Mouse (Mus musculus) lung, postnatal 0 days (tissue): ENCODE measurements around the gene Mamstr. TPM values are rescaled to one million over a fixed set of nuclear protein-coding genes. Genes with fewer than 3 reads are reported as not detected.

ENCODE experiments used
- ATAC-seq: fragments of 200-750 bp; cut with Nextera tagmentation; 2 replicates; pipeline ENCODE4 v1.8.0; 2017; ENCODE audit warnings: moderate library complexity
- DNase-seq: peaks from one replicate; pipeline ENCODE4 v3.0.0-alpha.2; 2016; ENCODE audit warnings: low spot score
- H3K27ac ChIP-seq: fragments of 300-500 bp; sonication (generic); 2 replicates; pipeline ENCODE4 v1.5.1; 2014; ENCODE audit warnings: antibody characterized with exemption, mild to moderate bottlenecking, low read length, mixed read lengths
- H3K27me3 ChIP-seq: fragments of 300-500 bp; sonication (generic); replicated peaks from 2 replicates; pipeline ENCODE4 v1.6.1; 2014; ENCODE audit warnings: low read length, mixed read lengths; ENCODE audit not compliant: insufficient read depth
- H3K36me3 ChIP-seq: fragments of 300-500 bp; sonication (generic); 2 replicates; pipeline ENCODE4 v1.6.1; 2014; ENCODE audit warnings: low read length, mixed read lengths; ENCODE audit not compliant: insufficient read depth
- H3K4me1 ChIP-seq: fragments of 300-500 bp; sonication (generic); 2 replicates; pipeline ENCODE4 v1.6.1; 2014; ENCODE audit warnings: antibody characterized with exemption, low read depth, low read length, mixed read lengths; ENCODE audit not compliant: insufficient read depth
- H3K4me2 ChIP-seq: fragments of 300-500 bp; sonication (generic); replicated peaks from 2 replicates; pipeline ENCODE4 v1.6.1; 2014; ENCODE audit warnings: low read depth, mild to moderate bottlenecking, low read length, moderate library complexity, mixed read lengths
- H3K4me3 ChIP-seq: fragments of 300-500 bp; sonication (generic); 2 replicates; pipeline ENCODE4 v1.5.1; 2014; ENCODE audit warnings: low read depth, low read length
- H3K9ac ChIP-seq: fragments of 300-500 bp; sonication (generic); replicated peaks from 2 replicates; pipeline ENCODE4 v1.6.1; 2014; ENCODE audit warnings: low read depth, mild to moderate bottlenecking
- H3K9me3 ChIP-seq: fragments of 300-500 bp; sonication (generic); 2 replicates; pipeline ENCODE4 v1.6.1; 2016; ENCODE audit warnings: low read length, mixed read lengths
- CTCF ChIP-seq: IDR thresholded peaks from 2 replicates; pipeline ENCODE4 v1.5.1; 2016; ENCODE audit warnings: antibody characterized with exemption, mild to moderate bottlenecking
- EP300 ChIP-seq: IDR thresholded peaks from 2 replicates; pipeline ENCODE4 v1.6.1; 2016; ENCODE audit warnings: antibody characterized with exemption, mild to moderate bottlenecking, control low read depth
- WGBS: fragments of 180-500 bp; shearing (Covaris S2); extraction: QIAGEN DNeasy Blood & Tissue Kit; methylation state at CpG from one replicate; pipeline ENCODE4 v1.1.7; 2014; 5-methylcytosine and 5-hydroxymethylcytosine counted together
- polyA plus RNA-seq: library from polyadenylated mRNA; unstranded; fragments of >200 nt; fragmentation: Nextera tagmentation; extraction: Ambion mirVana; gene quantifications from 2 replicates; pipeline ENCODE4 v1.2.1, GENCODE M21; 2015

Gene Mamstr
- polyA plus RNA-seq, 1 experiment from 2014 or later = 4.0 TPM

DNA sequence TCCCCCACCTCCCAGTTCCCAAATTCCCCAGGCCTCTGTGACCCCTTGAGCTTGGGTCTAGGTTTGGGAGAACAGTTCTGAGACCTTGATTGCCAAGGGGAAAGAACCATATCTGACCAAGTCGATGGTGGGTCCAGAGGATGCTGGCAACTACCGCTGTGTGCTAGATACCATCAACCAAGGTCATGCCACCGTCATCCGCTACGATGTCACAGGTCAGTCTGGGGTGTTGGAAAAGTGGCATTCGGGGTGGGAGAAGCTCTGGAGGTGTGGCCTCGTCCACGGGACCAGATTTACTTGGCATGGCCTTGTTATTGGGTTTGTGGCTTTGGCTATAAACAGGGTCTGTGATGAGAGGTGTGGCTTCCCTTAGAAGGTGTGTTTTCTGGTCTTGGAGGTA, 14.3 kb upstream of the Mamstr start:
- ATAC-seq (no peak), DNase-seq (no peak)
- Histone ChIP-seq H3K36me3 (no peaks in the 10 kb centered on the region), H3K9ac (no peak overlapping the region), H3K9me3 (no peaks in the 10 kb centered on the region), H3K27ac (no peak overlapping the region), H3K4me3 (no peak overlapping the region), H3K4me1 (no peaks in the 10 kb centered on the region), H3K4me2 (no peak overlapping the region), H3K27me3 (no peaks in the 10 kb centered on the region)
- TF ChIP-seq CTCF = no peak
- 82% methylated on average over 8 of the region's 8 CpGs for WGBS

DNA sequence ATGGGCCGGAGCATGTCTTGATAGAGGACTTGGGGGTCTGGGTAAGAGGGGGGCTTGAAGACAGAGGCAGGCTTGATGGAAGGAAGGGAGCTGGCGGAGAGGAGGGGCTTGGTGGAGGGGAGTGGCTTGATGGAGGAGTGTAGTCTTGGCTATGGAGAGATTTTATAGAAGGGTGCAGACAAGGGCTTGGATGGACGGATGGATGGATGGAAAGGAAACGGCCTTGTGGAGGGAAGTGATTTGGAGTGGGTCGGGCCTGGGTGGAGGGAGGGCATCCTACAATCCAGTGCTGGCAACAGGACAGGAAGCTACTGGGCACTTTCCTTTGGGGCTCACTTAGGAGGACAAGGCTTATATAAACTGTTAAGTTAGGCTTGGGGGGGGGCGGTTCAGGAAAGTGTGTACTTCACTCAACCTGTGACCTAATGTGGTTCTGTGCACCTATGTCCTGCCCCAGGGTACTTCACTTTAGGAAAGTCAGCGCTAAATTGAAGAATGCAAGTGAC, 13.2 kb upstream of the Mamstr start:
- no peaks in the 10 kb centered on the region for H3K36me3 ChIP-seq
- peak; percentile 11; the same call in 1 of the 2 replicates for ATAC-seq
- H3K9ac ChIP-seq = no peak overlapping the region
- no peaks in the 10 kb centered on the region for H3K9me3 ChIP-seq
- DNase-seq = no peak
- 67% methylated on average over 7 of the region's 7 CpGs for WGBS
- H3K27me3 ChIP-seq = no peaks in the 10 kb centered on the region
- no peak overlapping the region; the same call in 1 of the 2 replicates for H3K4me2 ChIP-seq
- no peak overlapping the region for H3K4me3 ChIP-seq
- H3K4me1 ChIP-seq = no peaks in the 10 kb centered on the region
- TF ChIP-seq CTCF = no peak
- TF ChIP-seq EP300 = no peak
- peak overlapping the region; percentile 90 for H3K27ac ChIP-seq

DNA sequence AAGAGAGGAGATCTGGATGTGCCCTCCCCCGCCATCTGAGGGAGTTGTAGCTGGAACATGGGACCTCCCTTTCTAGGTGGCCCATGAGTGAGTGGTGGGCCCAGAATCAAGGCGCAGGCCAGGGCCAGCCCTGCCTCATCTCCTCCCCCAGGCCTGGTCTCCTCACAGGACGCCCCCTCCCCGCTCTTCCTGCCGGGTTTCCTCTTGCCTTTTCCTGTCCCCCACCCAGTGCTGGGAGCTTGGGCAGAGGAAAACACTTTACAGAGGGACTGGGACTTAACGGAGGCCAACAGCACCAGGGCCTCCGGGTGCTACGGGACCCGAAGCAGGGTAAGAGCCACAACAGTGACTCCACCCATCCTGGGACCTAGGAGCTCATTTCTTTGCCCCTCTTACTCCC, 12.5 kb upstream of the Mamstr start, which contains the start of gene Rasip1:
Gene Rasip1 (plus strand): TSS at position 228 of the 400 bp plus-strand sequence.
- Histone ChIP-seq H3K4me3 (peak within 1 kb of the TSS; percentile 58), H3K9me3 (no peaks in the 10 kb centered on the region), H3K27ac (peak within 1 kb of the TSS; percentile 90), H3K4me2 (peak within 1 kb of the TSS; percentile 89), H3K27me3 (no peaks in the 10 kb centered on the region), H3K4me1 (peaks cover 3% of the 10 kb centered on the region; the same call in 1 of the 2 replicates), H3K9ac (peak within 1 kb of the TSS; percentile 66), H3K36me3 (no peaks in the 10 kb centered on the region)
- ATAC-seq (peak; percentile 74), DNase-seq (peak; percentile 83)
- 64% methylated on average over 9 of the region's 9 CpGs for WGBS
- peak; percentile 59 for TF ChIP-seq EP300
- TF ChIP-seq CTCF = no peak

DNA sequence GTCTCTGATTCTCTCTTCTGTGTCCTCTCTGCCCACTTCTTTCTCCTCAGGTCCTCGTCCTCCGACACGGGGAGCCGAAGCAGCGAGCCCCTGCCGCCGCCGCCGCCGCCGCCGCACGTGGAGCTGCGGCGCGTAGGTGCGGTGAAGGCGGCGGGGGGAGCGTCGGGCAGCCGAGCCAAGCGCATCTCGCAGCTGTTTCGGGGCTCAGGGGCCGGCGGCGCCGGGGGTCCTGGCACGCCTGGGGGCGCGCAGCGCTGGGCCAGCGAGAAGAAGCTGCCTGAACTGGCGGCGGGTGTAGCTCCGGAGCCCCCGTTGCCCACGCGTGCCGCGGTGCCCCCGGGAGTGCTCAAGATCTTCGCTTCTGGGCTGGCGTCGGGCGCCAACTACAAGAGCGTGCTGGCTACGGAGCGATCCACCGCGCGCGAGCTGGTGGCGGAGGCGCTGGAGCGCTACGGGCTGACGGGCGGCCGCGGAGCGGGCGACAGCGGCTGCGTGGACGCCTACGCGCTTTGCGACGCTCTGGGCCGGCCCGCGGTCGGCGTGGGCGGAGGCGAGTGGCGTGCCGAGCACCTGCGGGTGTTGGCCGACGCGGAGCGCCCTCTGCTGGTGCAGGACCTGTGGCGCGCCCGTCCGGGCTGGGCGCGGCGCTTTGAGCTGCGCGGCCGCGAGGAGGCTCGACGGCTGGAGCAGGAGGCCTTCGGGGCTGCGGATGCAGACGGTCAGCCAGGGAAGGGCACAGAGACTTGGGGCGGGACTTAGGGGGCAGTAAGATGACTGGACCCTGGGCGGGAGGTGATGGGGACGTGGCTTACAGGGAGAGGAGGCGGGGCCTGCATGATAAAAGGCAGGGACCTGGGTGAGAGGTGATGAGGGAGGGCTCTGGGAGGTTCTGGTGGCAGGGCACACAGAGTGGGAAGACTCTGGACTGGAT, 11.1 kb upstream of the Mamstr start:
- WGBS = 2% methylated on average over 87 of the region's 105 CpGs
- Histone ChIP-seq H3K27ac (peak overlapping the region; percentile 90), H3K9me3 (no peaks in the 10 kb centered on the region), H3K9ac (peak overlapping the region; percentile 66), H3K4me3 (peak overlapping the region; percentile 58), H3K4me2 (peak overlapping the region; percentile 89), H3K4me1 (peaks cover 8% of the 10 kb centered on the region; the same call in 1 of the 2 replicates), H3K27me3 (no peaks in the 10 kb centered on the region), H3K36me3 (0 out of 2 replicates have a peak, but pooled peaks cover 4% of the 10 kb centered on the region)
- TF ChIP-seq CTCF (peak; percentile 88), EP300 (no peak)
- peak; percentile 94 for DNase-seq
- peak; percentile 85 for ATAC-seq

DNA sequence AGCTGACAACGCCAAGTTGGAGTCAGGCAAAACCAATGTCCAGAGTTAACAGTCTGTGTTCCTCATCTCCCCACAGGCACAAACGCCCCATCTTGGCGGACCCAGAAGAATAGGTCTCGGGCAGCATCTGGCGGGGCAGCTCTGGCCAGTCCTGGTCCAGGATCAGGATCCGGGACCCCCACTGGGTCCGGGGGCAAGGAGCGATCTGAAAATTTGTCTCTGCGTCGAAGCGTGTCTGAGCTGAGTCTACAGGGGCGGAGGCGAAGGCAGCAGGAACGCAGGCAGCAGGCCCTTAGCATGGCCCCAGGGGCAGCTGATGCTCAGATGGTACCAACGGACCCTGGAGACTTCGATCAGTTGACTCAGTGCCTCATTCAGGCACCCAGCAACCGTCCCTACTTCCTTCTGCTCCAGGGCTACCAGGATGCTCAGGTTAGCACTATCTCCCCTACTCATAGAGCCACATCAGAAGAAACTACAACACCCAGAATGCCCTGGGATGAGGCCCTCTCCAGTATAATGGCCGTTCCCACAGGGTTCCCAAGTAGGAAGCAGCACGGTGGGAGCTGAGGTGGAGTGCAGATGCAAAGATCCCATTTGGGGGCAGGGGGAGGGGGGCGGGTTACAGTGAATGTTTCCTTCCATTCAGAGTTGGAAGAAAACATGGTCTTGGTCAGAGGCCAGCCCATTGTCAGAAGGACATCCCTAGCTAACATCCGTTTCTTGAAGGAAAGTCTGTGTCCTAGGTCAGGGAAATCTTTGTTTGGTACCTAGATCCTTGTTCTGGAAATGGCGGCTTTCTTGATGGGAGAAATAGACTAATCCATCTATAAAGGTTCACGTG, 9.5 kb upstream of the Mamstr start:
- H3K27ac ChIP-seq = no peak overlapping the region
- no peak overlapping the region for H3K9ac ChIP-seq
- DNase-seq (peak; percentile 42), ATAC-seq (0 out of 2 replicates have a peak, but pooled peaks have one; percentile 2)
- H3K4me3 ChIP-seq = no peak overlapping the region
- no peaks in the 10 kb centered on the region for H3K27me3 ChIP-seq
- TF ChIP-seq EP300 = peak; percentile 24; the same call in 1 of the 2 replicates
- TF ChIP-seq CTCF = no peak
- 0 out of 2 replicates have a peak, but pooled peaks cover 5% of the 10 kb centered on the region for H3K36me3 ChIP-seq
- peaks cover 8% of the 10 kb centered on the region; the same call in 1 of the 2 replicates for H3K4me1 ChIP-seq
- H3K9me3 ChIP-seq = no peaks in the 10 kb centered on the region
- peak overlapping the region; percentile 89 for H3K4me2 ChIP-seq
- 71% methylated on average over 23 of the region's 23 CpGs for WGBS
